25 mouse cellular contexts compared by ENCODE assay signal in the genomic region with DNA sequence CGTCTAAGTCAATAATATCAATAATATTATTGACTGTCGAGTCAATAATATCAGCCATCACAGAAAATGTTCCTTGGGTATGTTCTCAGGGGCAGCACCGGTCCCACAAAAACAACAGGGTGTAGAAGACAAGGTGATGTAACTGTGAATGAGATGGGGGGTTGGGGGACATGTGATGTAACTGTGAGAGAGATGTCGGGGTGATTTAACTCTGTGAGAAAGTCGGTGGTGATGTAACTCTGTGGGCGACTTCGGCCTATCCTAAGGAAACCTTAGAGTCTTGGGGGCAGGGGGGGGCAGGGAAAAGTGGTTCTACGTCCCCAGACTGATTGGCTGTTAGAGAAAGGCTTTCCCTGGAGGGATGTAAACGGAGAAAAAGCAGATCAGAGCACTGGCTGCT.
"Had no signal": no experiment of that assay in that cellular context is flagged by ENCODE, and none has a peak within 500 bp of the region (broad histone marks: within the 10 kb centered on the region; RNA-seq: fewer than 3 reads in every experiment).

No protein-coding gene starts in this region.

- H3K4me1 ChIP-seq: hindbrain, embryonic 13.5 days; hindbrain, embryonic 15.5 days; intestine, embryonic 15.5 days; limb, embryonic 10.5 days; limb, embryonic 12.5 days; liver, embryonic 13.5 days had no signal

- DNase-seq: gastrocnemius, adult 2 months; gastrocnemius, postnatal 10 days; gastrocnemius, postnatal 25 days; heart, adult 11 months; heart, adult 2 months; heart, postnatal 14 days; heart, postnatal 36 days; kidney, adult 11 months; kidney, adult 2 months; kidney, postnatal 10 days; kidney, postnatal 25 days; kidney, postnatal 4 days; liver; liver, embryonic 13.5 days had no signal

- H3K27me3 ChIP-seq: heart, embryonic 13.5 days; heart, embryonic 15.5 days; hindbrain, embryonic 13.5 days; hindbrain, embryonic 15.5 days; intestine, embryonic 15.5 days; limb, embryonic 12.5 days; liver, embryonic 13.5 days had no signal

- ATAC-seq: hindbrain, postnatal 0 days; inflammation-experienced regulatory T-cells, adult 6 months; intestine, embryonic 15.5 days had no signal

- H3K27ac ChIP-seq: gastrocnemius, adult 2 months; heart, adult 2 months; heart, embryonic 13.5 days; heart, embryonic 15.5 days; hindbrain, embryonic 13.5 days; hindbrain, embryonic 15.5 days; hindbrain, postnatal 0 days; intestine, embryonic 15.5 days; layer of hippocampus, adult 2 months; left cerebral cortex, adult 2 months; limb, embryonic 10.5 days; limb, embryonic 12.5 days; liver, embryonic 13.5 days had no signal

- H3K4me3 ChIP-seq: gastrocnemius, adult 2 months; heart, adult 2 months; heart, embryonic 13.5 days; heart, embryonic 15.5 days; hindbrain, embryonic 13.5 days; hindbrain, embryonic 15.5 days; intestine, embryonic 15.5 days; layer of hippocampus, adult 2 months; left cerebral cortex, adult 2 months; limb, embryonic 10.5 days; limb, embryonic 12.5 days; liver, embryonic 13.5 days had no signal

- H3K36me3 ChIP-seq: heart, embryonic 15.5 days; intestine, embryonic 15.5 days had no signal
